Mouse (Mus musculus): ENCODE measurements at regions not wholly inside any gene's neighbourhood (a gene's known extent, or its start where the extent isn't known, plus 50 kb on each side); places are given as distances from the start of the nearest gene placed in this dataset.

GRCm38 (mm10) chr13:28633541-28634041, 319.9 kb downstream of the Sox4 start:
- no peaks in the 10 kb centered on the region for H3K36me3 ChIP-seq (ENCODE audit: control insufficient read depth)
- H3K9me3 ChIP-seq (ENCODE audit: control insufficient read depth, low read length) = no peaks in the 10 kb centered on the region
- TF ChIP-seq GATA1 (IDR thresholded peaks at IDR 0.05; ENCODE audit: low read length) = no peak
- TF ChIP-seq TAL1 (IDR thresholded peaks at IDR 0.05; ENCODE audit: low read length) = no peak
- no peaks in the 10 kb centered on the region for H3K4me1 ChIP-seq (ENCODE audit: control insufficient read depth)
- no peaks in the 10 kb centered on the region for H3K27me3 ChIP-seq (ENCODE audit: control insufficient read depth)
- no peak overlapping the region for H3K4me3 ChIP-seq (replicated peaks)

- TF ChIP-seq GATA1 (IDR thresholded peaks at IDR 0.05; ENCODE audit: low read length) = no peak
- TF ChIP-seq TAL1 (IDR thresholded peaks at IDR 0.05; ENCODE audit: low read length) = no peak
- Histone ChIP-seq H3K36me3 (ENCODE audit: control insufficient read depth) (no peaks in the 10 kb centered on the region), H3K4me3 (replicated peaks) (no peak overlapping the region), H3K4me1 (ENCODE audit: control insufficient read depth) (no peaks in the 10 kb centered on the region), H3K9me3 (ENCODE audit: control insufficient read depth, low read length) (no peaks in the 10 kb centered on the region), H3K27me3 (ENCODE audit: control insufficient read depth) (no peaks in the 10 kb centered on the region)
These were observed 323.8 kb downstream of the Sox4 start for GRCm38 (mm10) chr13:28629431-28630331.

GRCm38 (mm10) chr13:28628751-28629150, 324.8 kb downstream of the Sox4 start:
- H3K36me3 ChIP-seq (ENCODE audit: control insufficient read depth) = no peaks in the 10 kb centered on the region
- no peaks in the 10 kb centered on the region for H3K27me3 ChIP-seq (ENCODE audit: control insufficient read depth)
- H3K4me3 ChIP-seq (replicated peaks) = no peak overlapping the region
- H3K9me3 ChIP-seq (ENCODE audit: control insufficient read depth, low read length) = no peaks in the 10 kb centered on the region
- no peaks in the 10 kb centered on the region for H3K4me1 ChIP-seq (ENCODE audit: control insufficient read depth)
- TF ChIP-seq TAL1 (IDR thresholded peaks at IDR 0.05; ENCODE audit: low read length) = no peak
- TF ChIP-seq GATA1 (IDR thresholded peaks at IDR 0.05; ENCODE audit: low read length) = no peak

- no peaks in the 10 kb centered on the region for H3K9me3 ChIP-seq (ENCODE audit: control insufficient read depth, low read length)
- TF ChIP-seq GATA1 (IDR thresholded peaks at IDR 0.05; ENCODE audit: low read length) (no peak), TAL1 (IDR thresholded peaks at IDR 0.05; ENCODE audit: low read length) (no peak)
- H3K4me3 ChIP-seq (replicated peaks) = no peak overlapping the region
- H3K36me3 ChIP-seq (ENCODE audit: control insufficient read depth) = no peaks in the 10 kb centered on the region
- H3K27me3 ChIP-seq (ENCODE audit: control insufficient read depth) = no peaks in the 10 kb centered on the region
- no peaks in the 10 kb centered on the region for H3K4me1 ChIP-seq (ENCODE audit: control insufficient read depth)
These were observed 334.6 kb downstream of the Sox4 start for GRCm38 (mm10) chr13:28618961-28619360.

GRCm38 (mm10) chr13:28617503-28617902, 336.0 kb downstream of the Sox4 start:
- no peaks in the 10 kb centered on the region for H3K9me3 ChIP-seq (ENCODE audit: control insufficient read depth, low read length)
- H3K4me1 ChIP-seq (ENCODE audit: control insufficient read depth) = no peaks in the 10 kb centered on the region
- H3K4me3 ChIP-seq (replicated peaks) = no peak overlapping the region
- no peaks in the 10 kb centered on the region for H3K27me3 ChIP-seq (ENCODE audit: control insufficient read depth)
- H3K36me3 ChIP-seq (ENCODE audit: control insufficient read depth) = no peaks in the 10 kb centered on the region
- TF ChIP-seq TAL1 (IDR thresholded peaks at IDR 0.05; ENCODE audit: low read length) (no peak), GATA1 (IDR thresholded peaks at IDR 0.05; ENCODE audit: low read length) (no peak)

- Histone ChIP-seq H3K4me1 (ENCODE audit: control insufficient read depth) (no peaks in the 10 kb centered on the region), H3K36me3 (ENCODE audit: control insufficient read depth) (no peaks in the 10 kb centered on the region), H3K27me3 (ENCODE audit: control insufficient read depth) (no peaks in the 10 kb centered on the region), H3K9me3 (ENCODE audit: control insufficient read depth, low read length) (no peaks in the 10 kb centered on the region), H3K4me3 (replicated peaks) (no peak overlapping the region)
- TF ChIP-seq GATA1 (IDR thresholded peaks at IDR 0.05; ENCODE audit: low read length) = no peak
- no peak for TF ChIP-seq TAL1 (IDR thresholded peaks at IDR 0.05; ENCODE audit: low read length)
These were observed 336.7 kb downstream of the Sox4 start for GRCm38 (mm10) chr13:28616645-28617381.

GRCm38 (mm10) chr13:28607551-28608114, 345.9 kb downstream of the Sox4 start:
- no peaks in the 10 kb centered on the region for H3K36me3 ChIP-seq (ENCODE audit: control insufficient read depth)
- H3K9me3 ChIP-seq (ENCODE audit: control insufficient read depth, low read length) = no peaks in the 10 kb centered on the region
- no peaks in the 10 kb centered on the region for H3K4me1 ChIP-seq (ENCODE audit: control insufficient read depth)
- TF ChIP-seq TAL1 (IDR thresholded peaks at IDR 0.05; ENCODE audit: low read length) (no peak), GATA1 (IDR thresholded peaks at IDR 0.05; ENCODE audit: low read length) (no peak)
- H3K4me3 ChIP-seq (replicated peaks) = no peak overlapping the region
- H3K27me3 ChIP-seq (ENCODE audit: control insufficient read depth) = no peaks in the 10 kb centered on the region

GRCm38 (mm10) chr13:28606651-28607050, 346.9 kb downstream of the Sox4 start:
- no peaks in the 10 kb centered on the region for H3K36me3 ChIP-seq (ENCODE audit: control insufficient read depth)
- TF ChIP-seq TAL1 (IDR thresholded peaks at IDR 0.05; ENCODE audit: low read length) (no peak), GATA1 (IDR thresholded peaks at IDR 0.05; ENCODE audit: low read length) (no peak)
- H3K9me3 ChIP-seq (ENCODE audit: control insufficient read depth, low read length) = no peaks in the 10 kb centered on the region
- no peak overlapping the region for H3K4me3 ChIP-seq (replicated peaks)
- no peaks in the 10 kb centered on the region for H3K27me3 ChIP-seq (ENCODE audit: control insufficient read depth)
- H3K4me1 ChIP-seq (ENCODE audit: control insufficient read depth) = no peaks in the 10 kb centered on the region

- no peaks in the 10 kb centered on the region for H3K9me3 ChIP-seq (ENCODE audit: control insufficient read depth, low read length)
- no peak overlapping the region for H3K4me3 ChIP-seq (replicated peaks)
- H3K27me3 ChIP-seq (ENCODE audit: control insufficient read depth) = no peaks in the 10 kb centered on the region
- TF ChIP-seq GATA1 (IDR thresholded peaks at IDR 0.05; ENCODE audit: low read length) (no peak), TAL1 (IDR thresholded peaks at IDR 0.05; ENCODE audit: low read length) (no peak)
- H3K4me1 ChIP-seq (ENCODE audit: control insufficient read depth) = no peaks in the 10 kb centered on the region
- no peaks in the 10 kb centered on the region for H3K36me3 ChIP-seq (ENCODE audit: control insufficient read depth)
These were observed 347.7 kb downstream of the Sox4 start for GRCm38 (mm10) chr13:28605833-28606232.

Data from erythroblast, embryonic 14.5 days (primary cell).